Mouse (Mus musculus): ENCODE data around the gene Tfeb. TPM values are rescaled to one million over a fixed set of nuclear protein-coding genes. Genes with fewer than 3 reads are reported as not detected.

Gene Tfeb
- 17.8 and 21.3 TPM in 2 replicates for polyA plus RNA-seq (2015; fragmentation: Nextera tagmentation; extraction: Ambion mirVana)

GRCm38 (mm10) chr17:47736856-47737255 lies at the start of gene Tfeb:
Tfeb (plus strand) TSS chr17:47737030.
- Histone ChIP-seq H3K36me3 (ENCODE audit: insufficient read depth, low read length) (no peaks in the 10 kb centered on the region), H3K27ac (ENCODE audit: low read length) (peak within 1 kb of the TSS; percentile 85), H3K9me3 (ENCODE audit: low read length) (no peaks in the 10 kb centered on the region), H3K4me1 (ENCODE audit: insufficient read depth, low read depth, low read length) (peaks cover 4% of the 10 kb centered on the region; the same call in 1 of the 2 replicates), H3K27me3 (replicated peaks; ENCODE audit: insufficient read depth, low read length) (no peaks in the 10 kb centered on the region), H3K9ac (replicated peaks; ENCODE audit: low read depth) (peak within 1 kb of the TSS; percentile 69), H3K4me3 (ENCODE audit: low read depth, low read length) (peak within 1 kb of the TSS; percentile 85), H3K4me2 (replicated peaks; ENCODE audit: low read depth, low read length) (peak within 1 kb of the TSS; percentile 99)
- TF ChIP-seq CTCF (IDR thresholded peaks at IDR 0.05) (peak; percentile 95), EP300 (IDR thresholded peaks at IDR 0.05) (no peak)
- peak; percentile 88 for ATAC-seq
- peak; percentile 95 for DNase-seq (ENCODE audit: low spot score)
- WGBS, result 0% methylated on average over 32 of the region's 47 CpGs

- peak overlapping the region; percentile 99 for H3K4me2 ChIP-seq (replicated peaks; ENCODE audit: low read depth, low read length)
- ATAC-seq (peak; percentile 93), DNase-seq (ENCODE audit: low spot score) (peak; percentile 98)
- H3K27me3 ChIP-seq (replicated peaks; ENCODE audit: insufficient read depth, low read length), result no peaks in the 10 kb centered on the region
- H3K4me3 ChIP-seq (ENCODE audit: low read depth, low read length), result peak overlapping the region; percentile 74
- H3K9ac ChIP-seq (replicated peaks; ENCODE audit: low read depth), result peak overlapping the region; percentile 78
- H3K4me1 ChIP-seq (ENCODE audit: insufficient read depth, low read depth, low read length), result peaks cover 8% of the 10 kb centered on the region; the same call in 1 of the 2 replicates
- H3K27ac ChIP-seq (ENCODE audit: low read length), result peak overlapping the region; percentile 87
- H3K9me3 ChIP-seq (ENCODE audit: low read length), result no peaks in the 10 kb centered on the region
- peaks cover 7% of the 10 kb centered on the region; the same call in 1 of the 2 replicates for H3K36me3 ChIP-seq (ENCODE audit: insufficient read depth, low read length)
- under 1% methylated on average over 70 of the region's 70 CpGs for WGBS
- no peak for TF ChIP-seq CTCF (IDR thresholded peaks at IDR 0.05)
- TF ChIP-seq EP300 (IDR thresholded peaks at IDR 0.05), result 0 out of 2 replicates have a peak, but pooled peaks have one; percentile 14
Observed at GRCm38 (mm10) chr17:47687409-47688343, 49.2 kb upstream of the Tfeb start.

- TF ChIP-seq EP300 (IDR thresholded peaks at IDR 0.05) (no peak), CTCF (IDR thresholded peaks at IDR 0.05) (no peak)
- peak within 1 kb of the TSS; percentile 78 for H3K9ac ChIP-seq (replicated peaks; ENCODE audit: low read depth)
- 0% methylated on average over 9 of the region's 9 CpGs for WGBS
- peak within 1 kb of the TSS; percentile 99 for H3K4me2 ChIP-seq (replicated peaks; ENCODE audit: low read depth, low read length)
- peaks cover 8% of the 10 kb centered on the region; the same call in 1 of the 2 replicates for H3K4me1 ChIP-seq (ENCODE audit: insufficient read depth, low read depth, low read length)
- peak within 1 kb of the TSS; percentile 87 for H3K27ac ChIP-seq (ENCODE audit: low read length)
- H3K9me3 ChIP-seq (ENCODE audit: low read length), result no peaks in the 10 kb centered on the region
- ATAC-seq (no peak), DNase-seq (ENCODE audit: low spot score) (no peak)
- peak within 1 kb of the TSS; percentile 74 for H3K4me3 ChIP-seq (ENCODE audit: low read depth, low read length)
- no peaks in the 10 kb centered on the region for H3K27me3 ChIP-seq (replicated peaks; ENCODE audit: insufficient read depth, low read length)
- peaks cover 7% of the 10 kb centered on the region; the same call in 1 of the 2 replicates for H3K36me3 ChIP-seq (ENCODE audit: insufficient read depth, low read length)
Observed at GRCm38 (mm10) chr17:47688344-47688607, 48.6 kb upstream of the Tfeb start, which contains the start of gene Tomm6. Tomm6 (minus strand) TSS chr17:47688386.

- Histone ChIP-seq H3K9ac (replicated peaks; ENCODE audit: low read depth) (peak within 1 kb of the TSS; percentile 78), H3K27me3 (replicated peaks; ENCODE audit: insufficient read depth, low read length) (no peaks in the 10 kb centered on the region), H3K9me3 (ENCODE audit: low read length) (no peaks in the 10 kb centered on the region), H3K27ac (ENCODE audit: low read length) (peak within 1 kb of the TSS; percentile 87), H3K4me1 (ENCODE audit: insufficient read depth, low read depth, low read length) (peaks cover 8% of the 10 kb centered on the region; the same call in 1 of the 2 replicates), H3K4me3 (ENCODE audit: low read depth, low read length) (peak within 1 kb of the TSS; percentile 74), H3K36me3 (ENCODE audit: insufficient read depth, low read length) (peaks cover 6% of the 10 kb centered on the region; the same call in 1 of the 2 replicates), H3K4me2 (replicated peaks; ENCODE audit: low read depth, low read length) (peak within 1 kb of the TSS; percentile 99)
- WGBS, result 2% methylated on average over 51 of the region's 58 CpGs
- no peak for TF ChIP-seq EP300 (IDR thresholded peaks at IDR 0.05)
- peak; percentile 24; the same call in 1 of the 2 replicates for TF ChIP-seq CTCF (IDR thresholded peaks at IDR 0.05)
- ATAC-seq, result peak; percentile 59
- peak; percentile 75 for DNase-seq (ENCODE audit: low spot score)
Observed at GRCm38 (mm10) chr17:47688608-47689575, 47.9 kb upstream of the Tfeb start, which contains the start of gene Frs3. Frs3 (plus strand) TSS chr17:47689030.

- no peak overlapping the region for H3K4me3 ChIP-seq (ENCODE audit: low read depth, low read length)
- 80% methylated on average over 8 of the region's 8 CpGs for WGBS
- no peak for TF ChIP-seq CTCF (IDR thresholded peaks at IDR 0.05)
- no peak for TF ChIP-seq EP300 (IDR thresholded peaks at IDR 0.05)
Observed at GRCm38 (mm10) chr17:47689894-47690293, 46.9 kb upstream of the Tfeb start.

More at GRCm38 (mm10) chr17:47689894-47690293, 46.9 kb upstream of the Tfeb start:
- no peak overlapping the region for H3K27ac ChIP-seq (ENCODE audit: low read length)
- no peak for DNase-seq (ENCODE audit: low spot score)
- H3K4me1 ChIP-seq (ENCODE audit: insufficient read depth, low read depth, low read length), result peaks cover 8% of the 10 kb centered on the region; the same call in 1 of the 2 replicates
- H3K36me3 ChIP-seq (ENCODE audit: insufficient read depth, low read length), result no peaks in the 10 kb centered on the region
- no peak for ATAC-seq
- H3K9ac ChIP-seq (replicated peaks; ENCODE audit: low read depth), result no peak overlapping the region
- H3K9me3 ChIP-seq (ENCODE audit: low read length), result no peaks in the 10 kb centered on the region
- H3K4me2 ChIP-seq (replicated peaks; ENCODE audit: low read depth, low read length), result no peak overlapping the region
- H3K27me3 ChIP-seq (replicated peaks; ENCODE audit: insufficient read depth, low read length), result no peaks in the 10 kb centered on the region

All from lung, postnatal 0 days (tissue).